Mouse (Mus musculus) liver, embryonic 13.5 days (tissue): ENCODE data around the gene Dctn3. TPM values are rescaled to one million over a fixed set of nuclear protein-coding genes. Genes with fewer than 3 reads are reported as not detected.

Source experiments
- ATAC-seq: fragments of 200-750 bp; cut with Nextera tagmentation; 2 replicates; pipeline ENCODE4 v1.8.0; 2017; ENCODE audit warnings: low read depth, mild to moderate bottlenecking, moderate number of reproducible peaks, moderate library complexity
- DNase-seq: peaks from one replicate; pipeline ENCODE4 v3.0.0; 2022
- H3K27ac ChIP-seq: fragments of 300-500 bp; sonication (generic); 2 replicates; pipeline ENCODE4 v1.5.1; 2015; ENCODE audit warnings: moderate library complexity, mild to moderate bottlenecking, inconsistent platforms
- H3K27me3 ChIP-seq: fragments of 300-500 bp; sonication (generic); 2 replicates; pipeline ENCODE4 v1.6.1; 2015; ENCODE audit warnings: mild to moderate bottlenecking, inconsistent platforms
- H3K36me3 ChIP-seq: fragments of 300-500 bp; sonication (generic); 2 replicates; pipeline ENCODE4 v1.6.1; 2015; ENCODE audit warnings: mild to moderate bottlenecking, inconsistent platforms
- H3K4me1 ChIP-seq: fragments of 300-500 bp; sonication (generic); replicated peaks from 2 replicates; pipeline ENCODE4 v1.6.1; 2015; ENCODE audit warnings: inconsistent platforms
- H3K4me2 ChIP-seq: fragments of 300-500 bp; sonication (generic); 2 replicates; pipeline ENCODE4 v1.6.1; 2015; ENCODE audit warnings: inconsistent platforms, mild to moderate bottlenecking, moderate library complexity
- H3K4me3 ChIP-seq: fragments of 300-500 bp; sonication (generic); replicated peaks from 2 replicates; pipeline ENCODE4 v1.5.1; 2015; ENCODE audit warnings: mild to moderate bottlenecking, inconsistent platforms
- H3K9ac ChIP-seq: fragments of 300-500 bp; sonication (generic); 2 replicates; pipeline ENCODE4 v1.6.1; 2015; ENCODE audit warnings: mild to moderate bottlenecking, inconsistent platforms
- H3K9me3 ChIP-seq: fragments of 300-500 bp; sonication (generic); replicated peaks from 2 replicates; pipeline ENCODE4 v1.6.1; 2016; ENCODE audit warnings: inconsistent platforms
- WGBS: fragments of 180-500 bp; shearing (Covaris S2); methylation state at CpG from one replicate; pipeline ENCODE4 v1.1.7; 2015; ENCODE audit not compliant: insufficient replicate concordance; 5-methylcytosine and 5-hydroxymethylcytosine counted together
- polyA plus RNA-seq: library from polyadenylated mRNA; unstranded; fragments of >200 nt; fragmentation: Nextera tagmentation; extraction: Ambion mirVana; gene quantifications from 2 replicates; pipeline ENCODE4 v1.2.1, GENCODE M21; 2015

Gene Dctn3
- polyA plus RNA-seq, 1 experiment from 2014 or later: 90.0 TPM

- DNase-seq (no peak), ATAC-seq (no peak)
- peaks cover 56% of the 10 kb centered on the region for H3K4me1 ChIP-seq
- no peaks in the 10 kb centered on the region for H3K9me3 ChIP-seq
- 80% methylated on average over 11 of the region's 11 CpGs for WGBS
- no peak overlapping the region for H3K4me3 ChIP-seq
- no peaks in the 10 kb centered on the region for H3K27me3 ChIP-seq
- H3K27ac ChIP-seq: no peak overlapping the region
- H3K4me2 ChIP-seq: no peak overlapping the region
- H3K36me3 ChIP-seq: peaks cover 19% of the 10 kb centered on the region; the same call in 1 of the 2 replicates
- no peak overlapping the region for H3K9ac ChIP-seq
Observed at GRCm38 (mm10) chr4:41758021-41758420, 35.1 kb upstream of the Dctn3 start.

GRCm38 (mm10) chr4:41757321-41757720, 34.4 kb upstream of the Dctn3 start:
- H3K36me3 ChIP-seq: peaks cover 19% of the 10 kb centered on the region; the same call in 1 of the 2 replicates
- H3K4me1 ChIP-seq: peaks cover 51% of the 10 kb centered on the region
- H3K9ac ChIP-seq: no peak overlapping the region
- H3K4me3 ChIP-seq: no peak overlapping the region
- H3K9me3 ChIP-seq: no peaks in the 10 kb centered on the region
- no peak for DNase-seq
- H3K4me2 ChIP-seq: no peak overlapping the region
- 85% methylated on average over 13 of the region's 13 CpGs for WGBS
- no peak overlapping the region for H3K27ac ChIP-seq
- no peaks in the 10 kb centered on the region for H3K27me3 ChIP-seq
- no peak for ATAC-seq

GRCm38 (mm10) chr4:41756440-41756839, 33.5 kb upstream of the Dctn3 start:
- H3K27me3 ChIP-seq: no peaks in the 10 kb centered on the region
- peak overlapping the region; percentile 83 for H3K9ac ChIP-seq
- H3K27ac ChIP-seq: no peak overlapping the region
- H3K9me3 ChIP-seq: no peaks in the 10 kb centered on the region
- H3K4me1 ChIP-seq: peaks cover 42% of the 10 kb centered on the region
- H3K36me3 ChIP-seq: peaks cover 19% of the 10 kb centered on the region; the same call in 1 of the 2 replicates
- no peak for ATAC-seq
- H3K4me3 ChIP-seq: peak overlapping the region; percentile 78
- WGBS: 69% methylated on average over 8 of the region's 8 CpGs
- no peak for DNase-seq
- peak overlapping the region; percentile 92 for H3K4me2 ChIP-seq

- peak within 1 kb of the TSS; percentile 83 for H3K9ac ChIP-seq
- DNase-seq (peak; percentile 86), ATAC-seq (peak; percentile 81)
- peaks cover 34% of the 10 kb centered on the region for H3K4me1 ChIP-seq
- H3K36me3 ChIP-seq: peaks cover 19% of the 10 kb centered on the region; the same call in 1 of the 2 replicates
- no peaks in the 10 kb centered on the region for H3K9me3 ChIP-seq
- under 1% methylated on average over 57 of the region's 57 CpGs for WGBS
- H3K27ac ChIP-seq: peak within 1 kb of the TSS; percentile 88
- peak within 1 kb of the TSS; percentile 92 for H3K4me2 ChIP-seq
- peak within 1 kb of the TSS; percentile 78 for H3K4me3 ChIP-seq
- 0 out of 2 replicates have a peak, but pooled peaks cover under 1% of the 10 kb centered on the region for H3K27me3 ChIP-seq
Observed at GRCm38 (mm10) chr4:41755338-41756305, 32.7 kb upstream of the Dctn3 start, which contains the start of gene Sigmar1. Sigmar1 (minus strand) TSS chr4:41756157.

GRCm38 (mm10) chr4:41754797-41755337, 31.9 kb upstream of the Dctn3 start, which contains the start of gene Galt:
Galt (plus strand) TSS chr4:41755228.
- no peak for DNase-seq
- 16% methylated on average over 14 of the region's 14 CpGs for WGBS
- H3K27ac ChIP-seq: peak within 1 kb of the TSS; percentile 88

GRCm38 (mm10) chr4:41745021-41745420, 22.1 kb upstream of the Dctn3 start:
- ATAC-seq: no peak
- no peaks in the 10 kb centered on the region for H3K36me3 ChIP-seq
- no peak overlapping the region for H3K9ac ChIP-seq
- no peak overlapping the region for H3K4me3 ChIP-seq
- peaks cover 6% of the 10 kb centered on the region; the same call in 1 of the 2 replicates for H3K9me3 ChIP-seq
- no peak overlapping the region for H3K4me2 ChIP-seq
- H3K27me3 ChIP-seq: no peaks in the 10 kb centered on the region
- peaks cover 18% of the 10 kb centered on the region for H3K4me1 ChIP-seq
- WGBS: 58% methylated on average over 1 of the region's 1 CpGs
- DNase-seq: no peak
- H3K27ac ChIP-seq: no peak overlapping the region

More at GRCm38 (mm10) chr4:41754797-41755337, 31.9 kb upstream of the Dctn3 start, which contains the start of gene Galt:
- H3K27me3 ChIP-seq: 0 out of 2 replicates have a peak, but pooled peaks cover 3% of the 10 kb centered on the region
- H3K4me3 ChIP-seq: peak within 1 kb of the TSS; percentile 78
- H3K4me2 ChIP-seq: peak within 1 kb of the TSS; percentile 92
- peaks cover 19% of the 10 kb centered on the region; the same call in 1 of the 2 replicates for H3K36me3 ChIP-seq
- H3K9me3 ChIP-seq: no peaks in the 10 kb centered on the region
- peak; percentile 71 for ATAC-seq
- H3K9ac ChIP-seq: peak within 1 kb of the TSS; percentile 83
- H3K4me1 ChIP-seq: peaks cover 26% of the 10 kb centered on the region

- WGBS: 48% methylated on average over 2 of the region's 2 CpGs
- no peaks in the 10 kb centered on the region for H3K27me3 ChIP-seq
- peaks cover 25% of the 10 kb centered on the region for H3K4me1 ChIP-seq
- ATAC-seq (no peak), DNase-seq (no peak)
- no peak overlapping the region for H3K4me2 ChIP-seq
- peaks cover 6% of the 10 kb centered on the region; the same call in 1 of the 2 replicates for H3K9me3 ChIP-seq
- no peak overlapping the region for H3K9ac ChIP-seq
- no peak overlapping the region for H3K27ac ChIP-seq
- peaks cover 3% of the 10 kb centered on the region for H3K36me3 ChIP-seq
- no peak overlapping the region for H3K4me3 ChIP-seq
Observed at GRCm38 (mm10) chr4:41744131-41744530, 21.2 kb upstream of the Dctn3 start.

- ATAC-seq (peak; percentile 94), DNase-seq (peak; percentile 90)
- H3K27ac ChIP-seq: peak overlapping the region; percentile 72
- H3K27me3 ChIP-seq: no peaks in the 10 kb centered on the region
- peak overlapping the region; percentile 97 for H3K4me2 ChIP-seq
- H3K4me1 ChIP-seq: peaks cover 25% of the 10 kb centered on the region
- WGBS: under 1% methylated on average over 27 of the region's 27 CpGs
- H3K36me3 ChIP-seq: peaks cover 13% of the 10 kb centered on the region
- H3K4me3 ChIP-seq: peak overlapping the region; percentile 72
- peaks cover 4% of the 10 kb centered on the region; the same call in 1 of the 2 replicates for H3K9me3 ChIP-seq
- H3K9ac ChIP-seq: peak overlapping the region; percentile 77
Observed at GRCm38 (mm10) chr4:41741158-41741560, 18.2 kb upstream of the Dctn3 start.

GRCm38 (mm10) chr4:41740380-41741157, 17.6 kb upstream of the Dctn3 start:
- under 1% methylated on average over 48 of the region's 48 CpGs for WGBS
- H3K4me2 ChIP-seq: peak overlapping the region; percentile 97
- peak; percentile 84 for ATAC-seq
- H3K27me3 ChIP-seq: no peaks in the 10 kb centered on the region
- peak overlapping the region; percentile 72 for H3K4me3 ChIP-seq
- H3K9me3 ChIP-seq: no peaks in the 10 kb centered on the region
- H3K36me3 ChIP-seq: peaks cover 13% of the 10 kb centered on the region
- H3K9ac ChIP-seq: peak overlapping the region; percentile 77
- H3K27ac ChIP-seq: peak overlapping the region; percentile 72
- no peak for DNase-seq
- H3K4me1 ChIP-seq: peaks cover 25% of the 10 kb centered on the region

GRCm38 (mm10) chr4:41739260-41739659, 16.3 kb upstream of the Dctn3 start:
- no peak overlapping the region for H3K9ac ChIP-seq
- H3K27ac ChIP-seq: no peak overlapping the region
- H3K27me3 ChIP-seq: peaks cover 3% of the 10 kb centered on the region
- H3K4me2 ChIP-seq: peak overlapping the region; percentile 97; the same call in 1 of the 2 replicates
- ATAC-seq (no peak), DNase-seq (no peak)
- peaks cover 25% of the 10 kb centered on the region for H3K4me1 ChIP-seq
- H3K4me3 ChIP-seq: no peak overlapping the region; the same call in 1 of the 2 replicates
- WGBS: 85% methylated on average over 13 of the region's 13 CpGs
- H3K9me3 ChIP-seq: no peaks in the 10 kb centered on the region
- H3K36me3 ChIP-seq: peaks cover 13% of the 10 kb centered on the region
